13 mouse cellular contexts compared by ENCODE assay signal in the genomic region with DNA sequence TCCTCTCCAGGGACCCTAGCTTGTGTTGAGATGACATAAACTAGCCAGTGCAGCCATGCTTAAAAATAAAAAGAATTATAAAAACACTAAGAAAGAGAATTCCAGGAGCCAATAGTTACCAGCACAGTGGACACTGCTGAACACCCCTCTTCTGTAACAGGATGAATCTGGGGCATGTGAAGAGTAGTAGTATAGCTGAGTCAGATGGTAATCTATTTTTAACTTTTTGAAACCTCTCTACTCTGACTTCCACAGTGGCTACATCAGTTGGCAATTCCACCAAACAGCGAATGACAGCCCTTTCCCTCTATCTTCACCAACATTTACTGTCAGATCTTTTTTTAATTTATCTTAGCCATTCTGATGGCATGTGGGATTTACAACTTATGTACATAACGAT.
DNase-seq lines count a peak whose midpoint lies in the region; ATAC-seq and TF ChIP-seq lines count a peak whose summit lies in the region.
"Had no signal": no experiment of that assay in that cellular context is flagged by ENCODE, and none has a peak within 500 bp of the region (broad histone marks: within the 10 kb centered on the region; RNA-seq: fewer than 3 reads in every experiment).

No protein-coding gene starts in this region.

- peak; percentile 94 for ATAC-seq in frontal cortex, adult (ENCODE audit: low TSS enrichment)
- ATAC-seq in monocyte, adult 5-6 weeks (replicated peaks; ENCODE audit: insufficient number of reproducible peaks, low FRiP score, low TSS enrichment, poor library complexity, severe bottlenecking): no peak
- ATAC-seq: Patski had no signal

- no peak overlapping the region for H3K4me3 ChIP-seq in layer of hippocampus, adult 2 months
- H3K4me3 ChIP-seq in bone marrow macrophage, adult 2 months (ENCODE audit: insufficient read depth, low read length): peak overlapping the region; percentile 48
- H3K4me3 ChIP-seq in macrophage (ENCODE audit: inconsistent target): peak overlapping the region; percentile 3; the same call in 1 of the 2 replicates
- H3K4me3 ChIP-seq: erythroblast, embryonic 14.5 days; limb, embryonic 15.5 days had no signal

- peaks cover 53% of the 10 kb centered on the region for H3K79me2 ChIP-seq in macrophage (ENCODE audit: inconsistent target)

- TF ChIP-seq POLR2A in bone marrow macrophage, adult 2 months (IDR thresholded peaks at IDR 0.05; ENCODE audit: borderline replicate concordance, low read depth, low read length): no peak

- DNase-seq in frontal cortex, adult 2 months (ENCODE audit: extremely low spot score in 1 of 2, low spot score in 1 of 2): no peak
- no peak for DNase-seq in layer of hippocampus, adult 2 months (ENCODE audit: low spot score in 2 of 2)
- DNase-seq in layer of hippocampus, adult 9-11 months: no peak
- no peak for DNase-seq in gastrocnemius, postnatal 25 days
- DNase-seq: cerebellum, postnatal 14 days; gastrocnemius, postnatal 14 days had no signal

- TF ChIP-seq CTCF in layer of hippocampus, adult 2 months (conservative IDR thresholded peaks at IDR 0.05): no peak
- no peak for TF ChIP-seq CTCF in bone marrow macrophage, adult 2 months (IDR thresholded peaks at IDR 0.05; ENCODE audit: low read depth, low read length)

- H3K4me1 ChIP-seq in bone marrow macrophage, adult 2 months (ENCODE audit: control insufficient read depth, insufficient read depth, low read length): peaks cover 15% of the 10 kb centered on the region

- no peaks in the 10 kb centered on the region for H3K36me3 ChIP-seq in macrophage (ENCODE audit: inconsistent target)
- H3K36me3 ChIP-seq: limb, embryonic 15.5 days had no signal

- 9% methylated on average over 2 of the region's 2 CpGs for WGBS in macrophage (ENCODE audit: missing documents)

- H3K27ac ChIP-seq in layer of hippocampus, adult 2 months: peak overlapping the region; percentile 73; the same call in 1 of the 2 replicates
- H3K27ac ChIP-seq in bone marrow macrophage, adult 2 months (ENCODE audit: insufficient read depth, low read depth, low read length): peak overlapping the region; percentile 95
- H3K27ac ChIP-seq in macrophage: peak overlapping the region; percentile 91
- H3K27ac ChIP-seq: limb, embryonic 15.5 days had no signal
